Mouse (Mus musculus): ENCODE measurements around the gene Gstp3. TPM values are rescaled to one million over a fixed set of nuclear protein-coding genes. Genes with fewer than 3 reads are reported as not detected.
A peak's percentile ranks its signal among the peaks of the same experiment; 100 is the strongest.

Gene Gstp3
- not detected for total RNA-seq (2021)

GRCm38 (mm10) chr19:4059069-4059740 lies at the start of gene Gstp3:
TSS of gene Gstp3 (minus strand) at chr19:4059569.
- intact Hi-C loops (cut with DNase I): no loop called here
- DNase-seq: no peak

GRCm38 (mm10) chr19:4108535-4108934 lies 49.2 kb upstream of the Gstp3 start:
- DNase-seq: no peak
- intact Hi-C loops (cut with DNase I): no loop called here

DNA sequence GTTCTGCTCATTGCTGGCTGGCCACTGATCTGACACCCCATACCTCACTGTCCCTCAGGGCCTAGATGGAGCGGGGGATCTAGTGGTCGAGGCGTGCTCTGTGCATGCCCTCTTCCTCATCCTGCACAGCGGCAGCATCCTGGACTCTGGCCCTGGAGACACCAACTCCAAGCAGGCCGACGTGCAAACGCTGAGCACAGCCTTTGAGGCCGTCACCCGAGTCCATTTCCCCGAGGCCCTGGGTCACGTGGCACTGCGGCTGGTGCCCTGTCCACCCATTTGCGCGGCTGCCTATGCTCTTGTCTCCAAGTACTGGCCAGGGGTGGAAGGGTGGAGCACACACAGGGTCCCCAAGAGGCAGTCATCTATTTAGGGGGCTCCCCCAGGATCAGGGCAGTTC lies 47.3 kb upstream of the Gstp3 start:
- no peak for DNase-seq
- intact Hi-C loops (cut with DNase I): no loop called here

DNA sequence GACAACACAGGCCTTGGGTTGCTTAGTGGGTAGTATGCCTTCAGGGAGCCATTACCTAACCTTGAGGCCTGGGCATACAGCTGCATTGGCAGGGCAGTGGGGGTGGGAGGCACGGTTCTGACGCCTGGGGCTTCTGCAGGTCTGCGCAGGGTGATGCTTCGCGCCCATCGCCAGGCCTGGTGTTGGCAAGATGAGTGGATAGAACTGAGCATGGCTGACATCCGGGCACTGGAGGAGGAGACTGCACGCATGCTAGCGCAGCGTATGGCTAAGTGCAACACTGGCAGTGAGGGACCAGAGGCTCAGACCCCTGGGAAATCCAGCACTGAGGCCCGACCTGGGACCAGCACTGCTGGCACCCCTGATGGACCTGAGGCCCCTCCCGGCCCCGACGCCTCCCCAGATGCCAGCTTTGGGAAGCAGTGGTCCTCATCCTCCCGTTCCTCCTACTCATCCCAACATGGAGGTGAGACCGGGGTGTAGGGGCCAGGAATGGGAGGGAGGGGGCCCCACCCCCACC lies 45.4 kb upstream of the Gstp3 start:
- no peak for DNase-seq
- intact Hi-C loops (cut with DNase I): no loop called here

DNA sequence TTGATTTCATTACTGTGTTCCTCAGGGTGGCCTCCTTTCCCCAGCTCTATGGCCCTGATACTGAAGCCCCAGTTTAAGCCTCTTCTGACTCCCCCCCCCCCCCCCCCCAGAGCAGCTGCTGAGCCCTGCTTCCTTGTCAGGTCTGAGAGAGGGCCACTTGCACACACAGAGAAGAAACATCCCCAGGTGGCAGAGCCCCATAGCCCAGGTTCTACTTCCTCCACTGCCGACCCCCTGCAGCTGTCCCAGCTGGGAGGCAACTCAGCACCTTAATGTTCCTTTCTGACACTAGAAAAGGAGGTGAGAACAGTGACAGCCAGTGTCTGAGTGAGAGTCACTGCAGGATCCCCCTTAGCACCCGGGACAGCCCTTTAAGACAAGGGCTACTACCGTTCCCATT lies 44.4 kb upstream of the Gstp3 start:
- intact Hi-C loops (cut with DNase I): no loop called here
- DNase-seq: no peak

DNA sequence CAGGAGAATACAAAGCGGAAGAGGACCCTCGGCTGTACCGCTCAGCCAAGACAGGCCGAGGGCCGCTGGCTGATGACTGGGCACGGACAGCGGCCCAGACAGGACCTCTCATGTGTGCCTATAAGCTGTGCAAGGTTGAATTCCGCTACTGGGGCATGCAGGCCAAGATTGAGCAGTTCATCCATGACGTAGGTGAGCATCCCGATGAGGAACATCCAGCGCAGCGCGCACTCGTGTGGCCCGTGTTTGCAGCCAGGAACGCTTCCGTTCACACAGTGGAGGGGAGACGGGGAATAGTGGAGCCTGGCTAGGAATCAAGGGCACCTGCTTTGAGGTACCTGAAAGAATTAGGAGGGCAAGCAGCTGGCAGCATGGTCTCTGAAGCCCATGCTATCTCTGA lies 43.9 kb upstream of the Gstp3 start:
- intact Hi-C loops (cut with DNase I): no loop called here
- no peak for DNase-seq

GRCm38 (mm10) chr19:4102626-4103025 lies 43.3 kb upstream of the Gstp3 start:
- intact Hi-C loops (cut with DNase I): no loop called here
- no peak for DNase-seq

GRCm38 (mm10) chr19:4102049-4102448 lies 42.7 kb upstream of the Gstp3 start:
- DNase-seq: no peak
- intact Hi-C loops (cut with DNase I): no loop called here

DNA sequence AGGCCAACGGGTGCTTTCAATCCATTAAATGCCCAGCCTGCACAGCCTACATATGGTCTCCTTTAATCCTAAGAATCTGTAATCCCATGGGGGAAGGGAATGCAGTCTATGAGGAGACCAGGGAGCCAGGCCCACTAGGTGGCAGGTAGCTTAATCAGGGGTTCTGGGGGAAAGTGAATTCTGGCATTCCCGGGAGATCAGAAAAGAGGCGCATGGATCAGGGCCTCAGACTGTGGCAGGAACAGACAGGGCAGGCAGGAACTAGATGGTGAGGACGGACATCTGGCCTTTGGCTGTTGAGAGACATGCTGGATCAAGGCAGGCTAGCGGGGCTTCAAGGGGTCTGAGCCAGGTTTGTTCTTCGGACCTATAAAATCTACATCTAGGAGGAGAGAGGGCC lies 42.1 kb upstream of the Gstp3 start:
- no peak for DNase-seq
- intact Hi-C loops (cut with DNase I): no loop called here

- peak in 1 of 2 experiments; percentile 24 for DNase-seq
- intact Hi-C loops (cut with DNase I): loop anchor here (1.0 kb wide), 1 partner anchor 128 kb away; no protein-coding TSS in a partner anchor
Observed at GRCm38 (mm10) chr19:4100718-4101261, 41.4 kb upstream of the Gstp3 start.

- intact Hi-C loops (cut with DNase I): loop anchor here (1.0 to 2.0 kb wide), 2 partner anchors 103 to 128 kb away; no protein-coding TSS in a partner anchor
- peak; percentile 83 to 87 for DNase-seq
Observed at GRCm38 (mm10) chr19:4099837-4100717, 40.7 kb upstream of the Gstp3 start, which contains the start of gene Pitpnm1. TSS of gene Pitpnm1 (plus strand) at chr19:4099998.

DNA sequence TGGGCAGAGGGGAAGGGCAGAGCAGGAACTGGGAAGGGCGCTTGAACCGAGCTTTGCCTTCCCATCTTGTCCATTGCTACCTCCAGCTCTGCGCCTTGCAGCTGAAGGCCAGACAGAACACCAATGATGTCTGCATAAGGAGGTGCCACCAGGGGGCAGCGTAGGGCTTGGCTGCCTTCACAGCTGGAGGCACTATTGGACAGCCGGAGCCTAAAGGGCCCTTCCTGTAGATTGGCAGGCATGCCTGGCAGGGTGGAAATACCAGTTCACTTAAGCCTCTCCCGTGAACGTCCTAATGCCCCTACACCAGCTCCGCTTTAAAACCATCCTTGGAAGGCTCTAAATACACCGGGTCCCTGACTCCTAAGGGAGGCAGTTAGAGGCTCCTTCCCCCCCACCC lies 39.7 kb upstream of the Gstp3 start:
- intact Hi-C loops (cut with DNase I): loop anchor here (2.0 kb wide), 1 partner anchor 104 kb away; no protein-coding TSS in a partner anchor
- DNase-seq: peak; percentile 91 to 95

DNA sequence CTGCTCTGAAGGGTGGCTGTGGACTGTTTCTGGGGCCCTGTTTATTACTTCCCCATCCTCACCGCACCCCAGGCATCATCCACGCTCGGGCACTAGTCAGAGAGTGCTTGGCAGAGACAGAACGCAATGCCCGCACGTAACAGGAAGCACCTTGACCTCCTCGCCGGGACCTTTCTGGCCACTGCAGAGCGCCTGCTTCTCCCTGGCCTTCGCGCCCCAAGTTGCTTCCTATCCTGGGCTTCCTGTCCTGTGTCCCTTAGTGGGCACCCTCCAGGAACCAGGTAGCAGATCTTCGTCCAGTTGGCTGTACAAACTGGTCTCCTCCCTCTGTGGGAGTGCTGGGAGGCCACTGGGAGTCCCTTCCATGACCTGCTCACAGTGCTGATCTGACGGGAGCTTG lies 39.1 kb upstream of the Gstp3 start:
- no peak for DNase-seq
- intact Hi-C loops (cut with DNase I): loop anchor here (2.0 kb wide), 1 partner anchor 104 kb away; no protein-coding TSS in a partner anchor

DNA sequence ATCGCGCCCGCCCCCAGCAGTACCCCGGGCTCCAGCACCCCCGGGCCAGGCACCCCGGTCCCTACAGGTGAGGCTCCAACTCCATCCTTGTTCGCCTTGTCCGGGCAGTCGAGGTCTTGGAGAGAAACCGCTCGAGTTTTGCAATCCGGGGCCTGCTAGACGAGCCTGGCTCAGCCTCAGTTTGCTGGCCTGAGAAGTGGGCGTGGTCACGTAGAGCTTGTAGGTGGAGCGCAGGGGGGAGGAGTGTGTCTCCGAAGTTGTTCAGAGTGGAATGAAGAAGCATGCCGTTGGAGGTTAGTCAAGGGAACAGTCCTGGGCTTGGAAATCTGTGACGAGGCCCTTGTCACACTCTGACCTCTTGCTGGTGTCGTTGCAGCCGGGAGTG lies 38.1 kb upstream of the Gstp3 start:
- intact Hi-C loops (cut with DNase I): no loop called here
- DNase-seq: no peak

DNA sequence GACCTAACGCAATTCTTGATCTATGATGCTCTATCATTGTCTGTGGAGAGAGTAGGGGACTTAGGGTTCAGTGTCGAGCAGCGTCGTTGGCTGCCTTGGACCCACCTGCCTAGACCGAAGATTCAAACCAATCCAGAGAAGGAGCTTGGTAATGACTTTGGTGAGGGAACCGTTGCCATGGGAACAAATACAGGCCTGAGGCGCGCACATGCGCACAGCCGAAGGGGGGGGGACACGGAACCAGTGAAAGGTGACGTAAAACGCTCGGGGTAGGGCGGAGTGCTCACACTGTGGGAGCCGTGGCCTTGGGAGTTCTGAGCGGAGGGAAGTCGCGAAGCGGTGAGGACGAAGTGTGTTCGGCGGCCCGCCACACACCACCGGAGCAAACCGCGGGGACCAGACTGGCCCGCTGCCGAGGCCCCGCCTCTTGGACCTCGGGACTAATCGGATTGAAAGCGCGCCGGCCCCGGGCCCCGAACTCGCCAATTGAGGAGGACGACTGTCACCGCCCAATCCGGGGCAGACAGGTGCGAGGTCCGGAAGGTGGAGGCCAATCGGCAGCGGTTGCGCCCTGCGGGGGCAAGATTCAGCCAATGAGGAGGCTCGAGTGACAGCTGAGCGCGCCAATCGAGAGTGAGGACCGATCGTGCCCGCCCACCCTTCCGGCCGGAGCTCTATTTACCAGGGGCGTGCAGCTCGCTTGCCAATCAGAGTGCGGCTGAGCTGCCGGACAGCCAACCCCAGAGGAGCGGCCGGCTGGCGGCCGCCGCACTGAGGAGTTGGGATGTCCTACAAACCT lies 37.5 kb upstream of the Gstp3 start, which contains the start of gene Cdk2ap2:
Cdk2ap2 (plus strand) TSS at position 541 of the 799 bp plus-strand sequence.
- peak; percentile 100 for DNase-seq
- intact Hi-C loops (cut with DNase I): no loop called here

DNA sequence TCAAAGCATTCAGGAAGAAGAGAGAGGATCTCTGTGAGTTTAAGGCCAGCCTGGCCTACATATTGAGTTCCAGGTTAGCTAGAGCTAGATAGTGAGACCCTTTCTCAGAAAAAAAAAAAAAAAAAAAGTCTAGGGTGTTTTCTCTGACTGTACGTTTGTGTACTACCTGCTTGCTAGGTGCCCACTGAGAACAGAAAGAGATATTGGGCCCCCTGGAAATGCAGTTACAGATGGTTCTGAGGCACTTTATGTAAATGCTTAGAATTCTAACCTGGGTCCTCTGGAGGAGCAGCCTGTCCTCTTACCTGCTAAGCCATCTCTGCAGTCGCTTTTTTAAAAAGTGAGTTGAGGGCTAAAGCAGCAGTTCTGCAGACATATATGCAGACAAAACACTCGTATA lies 36.4 kb upstream of the Gstp3 start:
- DNase-seq: no peak
- intact Hi-C loops (cut with DNase I): no loop called here

GRCm38 (mm10) chr19:4094774-4095303 lies 35.5 kb upstream of the Gstp3 start:
- intact Hi-C loops (cut with DNase I): no loop called here
- DNase-seq: no peak

GRCm38 (mm10) chr19:4094348-4094747 lies 35.0 kb upstream of the Gstp3 start:
- intact Hi-C loops (cut with DNase I): no loop called here
- no peak for DNase-seq

DNA sequence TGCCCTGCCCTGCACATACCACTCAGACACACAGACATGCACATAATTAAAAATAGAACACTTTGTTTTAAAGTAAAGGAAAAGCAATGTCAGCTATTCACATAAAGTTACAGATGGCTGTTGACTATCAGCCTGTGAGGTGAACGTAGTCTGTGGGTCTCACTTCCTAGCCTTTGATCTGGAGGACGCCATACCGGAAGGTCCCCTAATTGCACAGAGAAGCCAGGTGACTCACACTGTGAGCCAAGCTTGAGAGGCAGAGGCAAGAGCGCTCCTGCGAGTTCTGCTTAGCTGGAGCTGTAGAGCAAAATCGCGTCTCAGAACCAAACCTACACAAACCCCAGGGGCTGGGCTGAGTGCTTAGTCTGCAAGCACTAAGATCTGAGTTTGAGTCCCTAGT lies 34.4 kb upstream of the Gstp3 start:
- intact Hi-C loops (cut with DNase I): no loop called here
- DNase-seq: no peak

- intact Hi-C loops (cut with DNase I): no loop called here
- no peak for DNase-seq
Observed at GRCm38 (mm10) chr19:4092750-4093149, 33.4 kb upstream of the Gstp3 start.

All from heart, postnatal 36 days (tissue).